Mouse (Mus musculus) testis, adult 2 months (tissue): ENCODE data around the gene Sumf1.

Source experiments
- CTCF ChIP-seq: fragments of 200-500 bp; IDR thresholded peaks from 2 replicates; pipeline ENCODE4 v1.5.1; 2012; ENCODE audit warnings: low read depth, mild to moderate bottlenecking, inconsistent platforms, low read length, moderate library complexity; ENCODE audit not compliant: control insufficient read depth, insufficient read depth, insufficient replicate concordance
- POLR2A ChIP-seq: fragments of 200-500 bp; IDR thresholded peaks from 2 replicates; pipeline ENCODE4 v1.6.1; 2012; ENCODE audit warnings: low read depth, mild to moderate bottlenecking, inconsistent platforms, low read length, moderate library complexity; ENCODE audit not compliant: control insufficient read depth

- TF ChIP-seq POLR2A (peak; percentile 56), CTCF (no peak)
Measured at GRCm38 (mm10) chr6:108184847-108185684, at the start of gene Sumf1.
